Mouse (Mus musculus): ENCODE results near the gene Acot11.

DNA sequence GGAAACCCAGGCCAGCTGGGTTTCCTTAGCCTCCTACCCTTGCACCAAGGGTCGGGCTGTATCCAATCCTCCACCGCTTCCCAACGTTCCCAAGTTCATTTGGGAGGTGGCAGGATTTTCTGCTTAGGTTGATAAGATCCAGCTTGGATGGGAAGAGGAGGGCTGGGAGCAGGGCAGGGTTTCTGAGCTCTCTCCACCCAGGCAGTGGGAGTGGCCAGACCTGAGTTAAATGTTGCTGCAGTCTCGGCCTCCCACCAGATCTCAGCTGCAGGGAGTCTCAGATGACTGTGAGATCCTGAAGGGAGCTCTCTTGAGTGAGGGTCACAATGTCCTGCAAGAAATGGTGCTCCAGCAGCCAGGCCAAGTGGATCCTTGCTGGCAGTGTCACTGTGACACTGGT lies 71.2 kb downstream of the Acot11 start, which contains the start of gene Fam151a:
- TF ChIP-seq POLR2A (IDR thresholded peaks at IDR 0.05; ENCODE audit: extremely low read depth, insufficient read depth, low read length) (no peak), CTCF (IDR thresholded peaks at IDR 0.05; ENCODE audit: extremely low read depth, insufficient read depth, low read length) (no peak)
